Mouse (Mus musculus) adipose tissue, adult 10 weeks (tissue): ENCODE results near the gene Tprn. TPM values are rescaled to one million over a fixed set of nuclear protein-coding genes. Genes with fewer than 3 reads are reported as not detected.

Experiments used
- polyA plus RNA-seq: library from polyadenylated mRNA; stranded (reverse); fragments of 350-450 nt; fragmentation: Illumina TruSeq; extraction: RNeasy Lipid Tissue Mini Kit (QIAGEN cat#74804); gene quantifications from one replicate; pipeline ENCODE4 v1.2.3, GENCODE M21; 2014; ENCODE audit warnings: low read depth, low replicate concordance

The Tprn gene
- 11.7 TPM for polyA plus RNA-seq

GRCm38 (mm10) chr2:25262291-25262767, at the start of gene Tprn:
TSS of gene Tprn (plus strand) at chr2:25262618.

DNA sequence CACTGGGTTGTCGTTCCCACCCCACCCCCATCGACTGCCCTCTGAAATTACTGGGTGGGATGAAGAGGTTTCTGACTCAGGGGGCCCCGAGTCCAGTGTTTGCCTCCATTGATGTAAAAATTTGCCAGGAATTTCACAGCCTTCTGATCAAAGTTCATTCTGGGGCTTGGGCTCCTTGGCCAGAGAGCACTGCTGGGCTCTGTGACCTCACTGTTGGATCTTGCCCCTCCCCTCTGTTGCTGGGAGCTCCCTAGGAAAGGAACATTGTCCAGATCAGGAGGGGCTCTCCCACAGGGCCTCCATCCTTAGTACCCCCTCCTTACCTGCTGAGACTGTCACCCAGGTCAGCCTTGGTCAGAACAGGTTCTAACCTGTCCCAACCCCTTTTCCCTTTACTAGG, 48.0 kb upstream of the Tprn start, which contains the start of gene Stpg3:
Gene Stpg3 (minus strand): TSS at position 194 of the 400 bp plus-strand sequence.

GRCm38 (mm10) chr2:25218445-25218844, 44.0 kb upstream of the Tprn start, which contains the start of gene Fam166a:
TSS of gene Fam166a (plus strand) at chr2:25218745.

GRCm38 (mm10) chr2:25224492-25224765, 38.0 kb upstream of the Tprn start, which contains the start of gene Tubb4b:
TSS of gene Tubb4b (minus strand) at chr2:25224702.

DNA sequence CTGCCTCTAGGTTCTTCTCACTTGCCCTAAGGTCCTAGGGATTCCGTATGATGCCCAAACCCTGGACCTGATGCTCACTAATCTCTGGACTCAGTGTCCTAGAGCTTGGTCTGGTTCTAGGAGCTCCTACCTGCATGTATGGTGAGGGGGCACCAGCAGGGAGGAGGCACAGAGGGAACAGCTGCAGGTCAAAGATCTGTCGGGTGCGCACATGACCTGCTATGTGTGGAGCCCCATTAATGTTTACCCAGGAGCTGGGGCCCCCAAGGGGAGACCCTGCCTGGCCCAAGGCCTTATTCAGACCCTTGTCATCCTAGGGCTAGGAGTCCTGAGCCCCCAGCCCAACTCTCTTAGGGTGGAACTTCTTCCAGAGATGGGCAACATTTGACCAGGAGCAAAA, 28.4 kb upstream of the Tprn start, which contains the start of gene Slc34a3:
Gene Slc34a3 (minus strand): TSS at position 315 of the 400 bp plus-strand sequence.

DNA sequence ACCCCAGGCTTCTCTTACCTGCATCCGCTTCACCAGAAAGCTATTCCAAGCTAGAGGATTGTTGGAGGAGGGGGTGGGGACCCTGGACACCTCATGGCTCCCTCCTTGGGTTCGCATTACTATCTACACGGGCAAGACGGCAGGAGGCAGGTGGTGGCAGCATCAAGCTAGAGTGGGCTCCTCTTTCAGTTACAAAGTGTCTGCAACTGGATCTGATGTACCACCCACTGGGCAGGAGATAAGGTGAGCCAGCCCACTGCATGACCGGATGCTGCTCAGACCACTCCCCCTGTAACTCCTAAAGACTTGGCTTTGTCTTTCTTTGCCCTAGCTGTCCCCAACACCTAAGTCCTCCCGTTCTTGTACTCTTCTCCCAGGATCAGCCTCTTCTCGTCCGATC, 25.8 kb upstream of the Tprn start, which contains the start of gene Rnf224:
Gene Rnf224 (minus strand): TSS at position 174 of the 400 bp plus-strand sequence.

DNA sequence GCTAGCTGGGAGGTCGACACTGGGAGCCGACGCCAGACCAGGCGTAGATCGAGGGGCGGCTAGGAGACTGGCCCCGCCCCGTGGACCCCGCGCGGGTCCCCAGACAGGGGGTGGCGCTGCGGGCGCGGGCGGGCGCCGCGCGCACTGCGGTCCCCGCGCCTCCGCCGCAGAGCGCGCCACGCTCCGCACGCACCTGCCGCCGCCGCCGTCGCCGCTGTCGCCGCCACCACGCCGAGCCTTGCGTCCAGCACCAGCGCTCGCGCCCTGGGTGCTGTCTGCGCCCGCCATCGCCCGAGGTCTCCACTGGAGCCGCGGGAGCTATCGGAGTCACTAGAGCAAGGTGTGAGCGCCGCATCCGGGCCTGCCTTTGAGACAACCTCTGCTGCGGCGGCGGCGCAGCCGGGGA, 20.3 kb upstream of the Tprn start, which contains the start of the genes Rnf208 and Cysrt1:
Gene Rnf208 (plus strand): TSS at position 155 of the 406 bp plus-strand sequence.
Gene Cysrt1 (minus strand): TSS at position 352 of the 406 bp plus-strand sequence.

DNA sequence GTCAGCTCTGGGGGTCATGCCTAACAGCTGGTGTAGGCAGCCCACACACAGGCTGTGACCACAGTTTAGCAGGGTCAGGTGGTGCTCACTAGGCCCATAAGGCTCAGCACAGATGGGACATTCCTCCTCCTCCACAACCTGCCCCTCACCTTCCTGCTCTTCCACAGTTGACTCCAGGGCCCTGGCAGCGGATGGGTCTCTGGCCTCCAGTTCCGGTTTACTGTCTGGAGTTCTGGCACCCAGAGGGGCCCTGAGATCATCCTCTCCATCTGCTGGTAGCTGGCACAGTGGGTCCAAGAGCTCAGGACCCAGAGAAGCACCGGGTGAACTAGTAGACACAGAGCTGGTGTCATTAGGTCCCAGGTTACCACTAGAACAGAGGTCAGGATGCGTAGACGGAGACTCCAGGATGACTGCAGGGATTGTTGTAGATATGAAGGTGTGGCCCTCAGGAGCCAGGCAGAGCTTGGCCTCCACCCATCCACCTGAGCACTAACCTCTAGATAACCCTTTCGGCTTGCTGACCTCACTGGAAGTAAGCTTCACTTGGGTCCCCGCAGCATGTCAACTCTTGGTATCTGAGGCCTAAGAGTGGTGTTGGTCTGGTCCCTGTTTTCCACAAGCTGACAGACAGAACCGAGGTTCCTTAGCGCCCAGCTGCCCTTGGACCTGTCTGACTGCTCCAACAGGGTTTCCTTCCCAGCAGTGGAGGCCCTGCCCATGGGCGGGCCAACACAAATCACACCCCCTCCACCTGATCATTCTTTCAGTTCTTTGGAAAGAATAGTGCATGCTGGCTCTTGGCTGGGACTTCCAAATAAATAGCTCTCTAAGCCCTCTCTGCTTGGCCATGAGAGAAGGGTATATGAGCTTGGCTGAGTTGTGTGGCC, 16.0 kb upstream of the Tprn start, which contains the start of gene AL732309.1:
Gene AL732309.1 (minus strand): TSS at position 681 of the 890 bp plus-strand sequence.

DNA sequence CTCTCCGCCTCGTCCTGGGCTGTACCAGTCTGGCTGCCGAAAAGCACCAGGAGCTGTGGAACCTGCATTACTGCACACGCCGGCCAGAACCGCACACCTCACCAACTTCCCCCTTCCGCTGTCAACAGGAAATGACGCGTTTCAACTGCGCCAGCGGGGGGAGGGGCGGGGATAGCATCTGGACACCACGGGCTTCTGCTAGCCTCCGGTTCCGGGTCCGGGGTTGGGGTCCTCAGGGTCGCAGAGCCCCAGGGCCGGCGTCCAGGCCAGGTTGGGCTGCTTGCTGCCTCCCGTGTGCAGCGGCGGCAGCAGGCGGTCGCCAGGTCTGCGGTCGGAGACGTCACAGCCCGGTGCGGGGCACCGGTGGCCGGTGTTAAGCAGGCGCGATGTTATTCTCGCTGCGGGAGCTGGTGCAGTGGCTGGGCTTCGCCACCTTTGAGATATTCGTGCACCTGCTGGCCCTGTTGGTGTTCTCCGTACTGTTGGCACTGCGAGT, 7.1 kb upstream of the Tprn start, which contains the start of gene Tmem203:
Gene Tmem203 (plus strand): TSS at position 156 of the 496 bp plus-strand sequence.

GRCm38 (mm10) chr2:25271827-25272511, 9.6 kb downstream of the Tprn start, which contains the start of the genes Ssna1 and Anapc2:
TSS of gene Ssna1 (minus strand) at chr2:25272438.
TSS of gene Anapc2 (plus strand) at chr2:25272478.

GRCm38 (mm10) chr2:25287927-25288649, 25.7 kb downstream of the Tprn start, which contains the start of gene Tmem210:
TSS of gene Tmem210 (plus strand) at chr2:25288145.

GRCm38 (mm10) chr2:25289651-25290050, 27.2 kb downstream of the Tprn start, which contains the start of gene Lrrc26:
TSS of gene Lrrc26 (plus strand) at chr2:25289915.

DNA sequence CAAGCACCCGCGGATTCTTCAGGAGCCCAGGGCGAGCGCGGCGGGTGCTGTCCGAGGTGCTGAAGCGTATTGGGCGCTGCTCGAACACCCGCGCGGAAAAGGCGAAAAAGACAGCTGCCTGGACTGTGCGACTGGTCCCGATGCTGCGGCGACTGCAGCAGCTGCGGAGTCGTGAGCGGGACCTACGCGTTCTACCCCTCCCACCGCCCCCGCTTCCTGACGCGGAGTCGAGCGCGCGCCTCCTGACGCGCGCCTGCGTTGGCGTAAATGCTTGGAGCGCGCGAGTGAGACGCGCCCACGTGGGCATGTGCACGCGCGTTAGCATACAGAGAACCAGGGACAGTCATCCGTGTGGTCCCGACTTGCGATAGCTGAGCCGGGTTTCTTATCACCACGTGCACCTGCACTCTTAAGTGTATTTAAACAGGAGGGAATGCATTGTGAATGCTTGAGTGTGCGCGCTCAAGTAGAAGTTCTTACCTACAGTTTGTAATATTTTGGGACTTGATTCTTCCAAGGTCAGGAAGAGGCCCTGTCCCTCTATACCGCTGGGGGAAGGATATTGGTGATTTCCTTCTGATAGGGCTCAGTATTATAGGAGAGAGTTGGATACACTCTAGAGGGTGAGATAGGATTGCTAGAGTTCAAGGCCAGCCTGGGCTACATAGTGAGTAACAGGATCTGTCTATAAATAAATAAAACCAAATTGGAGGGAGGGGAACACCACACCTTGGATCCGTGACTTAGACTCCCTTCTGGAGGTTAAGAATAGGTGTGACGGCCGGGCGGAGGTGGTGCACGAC, 56.8 kb downstream of the Tprn start, which contains the start of gene Grin1:
Gene Grin1 (minus strand): TSS at position 217 of the 803 bp plus-strand sequence.

Other genes with a start within 250 kb of the Tprn start
- gene Nsmf, start 208.3 kb upstream of the Tprn start, polyA plus RNA-seq, result 187 TPM
- 3.4 TPM for gene Entpd8, start 182.3 kb upstream of the Tprn start, polyA plus RNA-seq
- 0.26 TPM for gene Noxa1, start 167.5 kb upstream of the Tprn start, polyA plus RNA-seq
- 6.2 TPM for gene Nrarp, start 81.9 kb upstream of the Tprn start, polyA plus RNA-seq
- gene Tor4a, start 65.7 kb upstream of the Tprn start, polyA plus RNA-seq, result 24.7 TPM
- gene Nelfb, start 51.1 kb upstream of the Tprn start, polyA plus RNA-seq, result 43.3 TPM
- 1.8 TPM for gene Stpg3, start 48.0 kb upstream of the Tprn start, polyA plus RNA-seq
- gene Fam166a, start 43.9 kb upstream of the Tprn start, polyA plus RNA-seq, result 6.7 TPM
- 224 TPM for gene Tubb4b, start 37.9 kb upstream of the Tprn start, polyA plus RNA-seq
- not detected for gene Slc34a3, start 28.3 kb upstream of the Tprn start, polyA plus RNA-seq
- not detected for gene Rnf224, start 25.8 kb upstream of the Tprn start, polyA plus RNA-seq
- gene Rnf208, start 20.4 kb upstream of the Tprn start, polyA plus RNA-seq, result 6.8 TPM
- gene Cysrt1, start 20.2 kb upstream of the Tprn start, polyA plus RNA-seq, result 0.38 TPM
- 13.6 TPM for gene AL732309.1, start 15.8 kb upstream of the Tprn start, polyA plus RNA-seq
- gene Tmem203, start 7.2 kb upstream of the Tprn start, polyA plus RNA-seq, result 27.6 TPM
- 57.4 TPM for gene Ssna1, start 9.8 kb downstream of the Tprn start, polyA plus RNA-seq
- 70.9 TPM for gene Anapc2, start 9.9 kb downstream of the Tprn start, polyA plus RNA-seq
- gene Tmem210, start 25.5 kb downstream of the Tprn start, polyA plus RNA-seq, result 2.1 TPM
- gene Lrrc26, start 27.3 kb downstream of the Tprn start, polyA plus RNA-seq, result 2.9 TPM
- not detected for gene Grin1, start 56.6 kb downstream of the Tprn start, polyA plus RNA-seq
- gene Man1b1, start 69.7 kb downstream of the Tprn start, polyA plus RNA-seq, result 44.1 TPM
- 15.5 TPM for gene Dpp7, start 93.7 kb downstream of the Tprn start, polyA plus RNA-seq
- 26.4 TPM for gene Uap1l1, start 103.1 kb downstream of the Tprn start, polyA plus RNA-seq
- 1.5 TPM for gene Sapcd2, start 109.7 kb downstream of the Tprn start, polyA plus RNA-seq
- gene Entpd2, start 133.3 kb downstream of the Tprn start, polyA plus RNA-seq, result 47.9 TPM
- gene Npdc1, start 136.7 kb downstream of the Tprn start, polyA plus RNA-seq, result 94.7 TPM
- 0.61 TPM for gene Fut7, start 160.6 kb downstream of the Tprn start, polyA plus RNA-seq
- gene Abca2, start 166.1 kb downstream of the Tprn start, polyA plus RNA-seq, result 204 TPM
- 34.4 TPM for gene Clic3, start 194.2 kb downstream of the Tprn start, polyA plus RNA-seq
- 79.8 TPM for gene Paxx, start 198.5 kb downstream of the Tprn start, polyA plus RNA-seq
- gene Ptgds, start 207.4 kb downstream of the Tprn start, polyA plus RNA-seq, result 1,188 TPM
- 383 TPM for gene Lcn12, start 231.3 kb downstream of the Tprn start, polyA plus RNA-seq
- gene Fbxw5, start 238.1 kb downstream of the Tprn start, polyA plus RNA-seq, result 74.6 TPM
- 7.2 TPM for gene C8g, start 239.1 kb downstream of the Tprn start, polyA plus RNA-seq